Mouse (Mus musculus): ENCODE data around the gene Wdr31. TPM values are rescaled to one million over a fixed set of nuclear protein-coding genes. Genes with fewer than 3 reads are reported as not detected.
"Not testable (repeated sequence)": the region's sequence is repeated elsewhere in the genome, so short reads cannot be mapped to it uniquely, and the experiment has no call there.

The Wdr31 gene
- polyA plus RNA-seq, 1 experiment, result 0.94 TPM

- H3K27ac ChIP-seq (ENCODE audit: insufficient read depth, low read depth, low read length), result no peak overlapping the region
- peaks cover 23% of the 10 kb centered on the region for H3K4me1 ChIP-seq (ENCODE audit: control insufficient read depth, insufficient read depth, low read length)
- H3K4me3 ChIP-seq (ENCODE audit: insufficient read depth, low read length), result no peak overlapping the region
- TF ChIP-seq CTCF (IDR thresholded peaks at IDR 0.05; ENCODE audit: low read depth, low read length) (no peak), POLR2A (IDR thresholded peaks at IDR 0.05; ENCODE audit: borderline replicate concordance, low read depth, low read length) (no peak)
These were observed 10.3 kb upstream of the Wdr31 start for GRCm38 (mm10) chr4:62480709-62481605.

- Histone ChIP-seq H3K27ac (ENCODE audit: insufficient read depth, low read depth, low read length) (no peak within 1 kb of the TSS), H3K4me1 (ENCODE audit: control insufficient read depth, insufficient read depth, low read length) (peaks cover 21% of the 10 kb centered on the region), H3K4me3 (ENCODE audit: insufficient read depth, low read length) (peak within 1 kb of the TSS; percentile 47)
- TF ChIP-seq CTCF (IDR thresholded peaks at IDR 0.05; ENCODE audit: low read depth, low read length) (no peak), POLR2A (IDR thresholded peaks at IDR 0.05; ENCODE audit: borderline replicate concordance, low read depth, low read length) (no peak)
These were observed 9.4 kb upstream of the Wdr31 start, which contains the start of gene Bspry for GRCm38 (mm10) chr4:62479937-62480708. Bspry (plus strand) TSS chr4:62480053.

- H3K27ac ChIP-seq (ENCODE audit: insufficient read depth, low read depth, low read length), result not testable (repeated sequence)
- Histone ChIP-seq H3K4me3 (ENCODE audit: insufficient read depth, low read length) (peak overlapping the region; percentile 47), H3K4me1 (ENCODE audit: control insufficient read depth, insufficient read depth, low read length) (peaks cover 16% of the 10 kb centered on the region)
- TF ChIP-seq CTCF (IDR thresholded peaks at IDR 0.05; ENCODE audit: low read depth, low read length), result peak; percentile 49; the same call in 1 of the 2 replicates
These were observed 8.9 kb upstream of the Wdr31 start for GRCm38 (mm10) chr4:62479593-62479936.

GRCm38 (mm10) chr4:62477542-62478244 is 7.0 kb upstream of the Wdr31 start:
- TF ChIP-seq CTCF (IDR thresholded peaks at IDR 0.05; ENCODE audit: low read depth, low read length) (no peak), POLR2A (IDR thresholded peaks at IDR 0.05; ENCODE audit: borderline replicate concordance, low read depth, low read length) (no peak)

GRCm38 (mm10) chr4:62475793-62476192 is 5.1 kb upstream of the Wdr31 start:
- H3K27ac ChIP-seq (ENCODE audit: insufficient read depth, low read depth, low read length), result no peak overlapping the region
- no peak overlapping the region for H3K4me3 ChIP-seq (ENCODE audit: insufficient read depth, low read length)
- H3K4me1 ChIP-seq (ENCODE audit: control insufficient read depth, insufficient read depth, low read length), result peaks cover 11% of the 10 kb centered on the region
- no peak for TF ChIP-seq CTCF (IDR thresholded peaks at IDR 0.05; ENCODE audit: low read depth, low read length)
- TF ChIP-seq POLR2A (IDR thresholded peaks at IDR 0.05; ENCODE audit: borderline replicate concordance, low read depth, low read length), result no peak

More at GRCm38 (mm10) chr4:62477542-62478244, 7.0 kb upstream of the Wdr31 start:
- Histone ChIP-seq H3K4me3 (ENCODE audit: insufficient read depth, low read length) (no peak overlapping the region), H3K27ac (ENCODE audit: insufficient read depth, low read depth, low read length) (no peak overlapping the region), H3K4me1 (ENCODE audit: control insufficient read depth, insufficient read depth, low read length) (peaks cover 12% of the 10 kb centered on the region)

GRCm38 (mm10) chr4:62475131-62475530 is 4.4 kb upstream of the Wdr31 start:
- Histone ChIP-seq H3K27ac (ENCODE audit: insufficient read depth, low read depth, low read length) (no peak overlapping the region), H3K4me1 (ENCODE audit: control insufficient read depth, insufficient read depth, low read length) (peaks cover 7% of the 10 kb centered on the region), H3K4me3 (ENCODE audit: insufficient read depth, low read length) (no peak overlapping the region)
- TF ChIP-seq CTCF (IDR thresholded peaks at IDR 0.05; ENCODE audit: low read depth, low read length) (no peak), POLR2A (IDR thresholded peaks at IDR 0.05; ENCODE audit: borderline replicate concordance, low read depth, low read length) (no peak)

- TF ChIP-seq POLR2A (IDR thresholded peaks at IDR 0.05; ENCODE audit: borderline replicate concordance, low read depth, low read length) (no peak), CTCF (IDR thresholded peaks at IDR 0.05; ENCODE audit: low read depth, low read length) (no peak)
- peaks cover 3% of the 10 kb centered on the region for H3K4me1 ChIP-seq (ENCODE audit: control insufficient read depth, insufficient read depth, low read length)
- no peak overlapping the region for H3K27ac ChIP-seq (ENCODE audit: insufficient read depth, low read depth, low read length)
- no peak overlapping the region for H3K4me3 ChIP-seq (ENCODE audit: insufficient read depth, low read length)
These were observed 1.4 kb upstream of the Wdr31 start for GRCm38 (mm10) chr4:62472071-62472470.

GRCm38 (mm10) chr4:62468158-62468557 is 2.5 kb downstream of the Wdr31 start:
- H3K4me1 ChIP-seq (ENCODE audit: control insufficient read depth, insufficient read depth, low read length), result no peaks in the 10 kb centered on the region
- H3K27ac ChIP-seq (ENCODE audit: insufficient read depth, low read depth, low read length), result no peak overlapping the region
- TF ChIP-seq POLR2A (IDR thresholded peaks at IDR 0.05; ENCODE audit: borderline replicate concordance, low read depth, low read length), result no peak
- TF ChIP-seq CTCF (IDR thresholded peaks at IDR 0.05; ENCODE audit: low read depth, low read length), result no peak
- no peak overlapping the region for H3K4me3 ChIP-seq (ENCODE audit: insufficient read depth, low read length)

- TF ChIP-seq CTCF (IDR thresholded peaks at IDR 0.05; ENCODE audit: low read depth, low read length) (no peak), POLR2A (IDR thresholded peaks at IDR 0.05; ENCODE audit: borderline replicate concordance, low read depth, low read length) (no peak)
- Histone ChIP-seq H3K4me3 (ENCODE audit: insufficient read depth, low read length) (no peak overlapping the region), H3K27ac (ENCODE audit: insufficient read depth, low read depth, low read length) (no peak overlapping the region), H3K4me1 (ENCODE audit: control insufficient read depth, insufficient read depth, low read length) (no peaks in the 10 kb centered on the region)
These were observed 7.6 kb downstream of the Wdr31 start for GRCm38 (mm10) chr4:62463124-62463523.

Data from bone marrow macrophage, adult 2 months (primary cell).